Mouse (Mus musculus): Measurements from ENCODE around the gene Golph3. TPM values are rescaled to one million over a fixed set of nuclear protein-coding genes. Genes with fewer than 3 reads are reported as not detected.

The Golph3 gene
- total and polyA plus RNA-seq, 2 experiments from 2014 or later, result 55.3 to 135 TPM

GRCm38 (mm10) chr15:12319889-12320288 is 1.4 kb upstream of the Golph3 start:
- Histone ChIP-seq H3K4me1 (ENCODE audit: control insufficient read depth, insufficient read depth) (peaks cover 14% of the 10 kb centered on the region; the same call in 1 of the 2 replicates), H3K4me3 (ENCODE audit: low read depth, low read length) (no peak overlapping the region), H3K27me3 (ENCODE audit: control insufficient read depth, insufficient read depth, low read length) (no peaks in the 10 kb centered on the region), H3K36me3 (replicated peaks; ENCODE audit: control insufficient read depth, insufficient read depth, low read length) (no peaks in the 10 kb centered on the region), H3K27ac (ENCODE audit: low read depth) (no peak overlapping the region), H3K4me2 (ENCODE audit: low read depth, low read length) (peak overlapping the region; percentile 76; the same call in 1 of the 2 replicates), H3K9me3 (replicated peaks; ENCODE audit: control insufficient read depth, low read length) (no peaks in the 10 kb centered on the region), H3K9ac (replicated peaks; ENCODE audit: low read depth, low read length) (no peak overlapping the region)
- no peak for ATAC-seq (ENCODE audit: insufficient read depth, low read depth)
- DNase-seq (ENCODE audit: low spot score), result no peak
- WGBS, result 43% methylated on average over 5 of the region's 5 CpGs
- TF ChIP-seq CTCF (IDR thresholded peaks at IDR 0.05; ENCODE audit: low read depth), result no peak
- no peak for TF ChIP-seq EP300 (IDR thresholded peaks at IDR 0.05; ENCODE audit: low read depth)

GRCm38 (mm10) chr15:12320441-12321090 is 684 bp upstream of the Golph3 start:
- TF ChIP-seq EP300 (IDR thresholded peaks at IDR 0.05; ENCODE audit: low read depth), result no peak
- no peak for TF ChIP-seq CTCF (IDR thresholded peaks at IDR 0.05; ENCODE audit: low read depth)
- H3K27me3 ChIP-seq (ENCODE audit: control insufficient read depth, insufficient read depth, low read length), result no peaks in the 10 kb centered on the region
- 2% methylated on average over 22 of the region's 22 CpGs for WGBS

GRCm38 (mm10) chr15:12321788-12322621 is 755 bp downstream of the Golph3 start, which contains the start of gene 1810049J17Rik:
1810049J17Rik (minus strand) TSS chr15:12321899.
- Histone ChIP-seq H3K27me3 (ENCODE audit: control insufficient read depth, insufficient read depth, low read length) (no peaks in the 10 kb centered on the region), H3K27ac (ENCODE audit: low read depth) (peak within 1 kb of the TSS; percentile 94), H3K9me3 (replicated peaks; ENCODE audit: control insufficient read depth, low read length) (no peaks in the 10 kb centered on the region), H3K9ac (replicated peaks; ENCODE audit: low read depth, low read length) (peak within 1 kb of the TSS; percentile 97), H3K4me3 (ENCODE audit: low read depth, low read length) (peak within 1 kb of the TSS; percentile 90), H3K36me3 (replicated peaks; ENCODE audit: control insufficient read depth, insufficient read depth, low read length) (peaks cover 3% of the 10 kb centered on the region; the same call in 1 of the 2 replicates), H3K4me2 (ENCODE audit: low read depth, low read length) (peak within 1 kb of the TSS; percentile 76), H3K4me1 (ENCODE audit: control insufficient read depth, insufficient read depth) (peaks cover 22% of the 10 kb centered on the region; the same call in 1 of the 2 replicates)
- peak; percentile 47 for ATAC-seq (ENCODE audit: insufficient read depth, low read depth)
- WGBS, result under 1% methylated on average over 60 of the region's 70 CpGs
- TF ChIP-seq EP300 (IDR thresholded peaks at IDR 0.05; ENCODE audit: low read depth), result no peak
- no peak for TF ChIP-seq CTCF (IDR thresholded peaks at IDR 0.05; ENCODE audit: low read depth)
- no peak for DNase-seq (ENCODE audit: low spot score)

More at GRCm38 (mm10) chr15:12320441-12321090, 684 bp upstream of the Golph3 start:
- DNase-seq (ENCODE audit: low spot score) (peak; percentile 20), ATAC-seq (ENCODE audit: insufficient read depth, low read depth) (peak; percentile 33)
- H3K4me2 ChIP-seq (ENCODE audit: low read depth, low read length), result peak overlapping the region; percentile 76
- no peaks in the 10 kb centered on the region for H3K36me3 ChIP-seq (replicated peaks; ENCODE audit: control insufficient read depth, insufficient read depth, low read length)
- no peaks in the 10 kb centered on the region for H3K9me3 ChIP-seq (replicated peaks; ENCODE audit: control insufficient read depth, low read length)
- peak overlapping the region; percentile 90 for H3K4me3 ChIP-seq (ENCODE audit: low read depth, low read length)
- H3K9ac ChIP-seq (replicated peaks; ENCODE audit: low read depth, low read length), result peak overlapping the region; percentile 97
- peak overlapping the region; percentile 94 for H3K27ac ChIP-seq (ENCODE audit: low read depth)
- H3K4me1 ChIP-seq (ENCODE audit: control insufficient read depth, insufficient read depth), result peaks cover 18% of the 10 kb centered on the region; the same call in 1 of the 2 replicates

- Histone ChIP-seq H3K36me3 (replicated peaks; ENCODE audit: control insufficient read depth, insufficient read depth, low read length) (peaks cover 4% of the 10 kb centered on the region; the same call in 1 of the 2 replicates), H3K4me1 (ENCODE audit: control insufficient read depth, insufficient read depth) (peaks cover 22% of the 10 kb centered on the region; the same call in 1 of the 2 replicates), H3K9me3 (replicated peaks; ENCODE audit: control insufficient read depth, low read length) (no peaks in the 10 kb centered on the region), H3K9ac (replicated peaks; ENCODE audit: low read depth, low read length) (peak overlapping the region; percentile 97), H3K4me2 (ENCODE audit: low read depth, low read length) (peak overlapping the region; percentile 76), H3K4me3 (ENCODE audit: low read depth, low read length) (peak overlapping the region; percentile 90), H3K27me3 (ENCODE audit: control insufficient read depth, insufficient read depth, low read length) (no peaks in the 10 kb centered on the region), H3K27ac (ENCODE audit: low read depth) (peak overlapping the region; percentile 94)
- DNase-seq (ENCODE audit: low spot score) (no peak), ATAC-seq (ENCODE audit: insufficient read depth, low read depth) (no peak)
- TF ChIP-seq EP300 (IDR thresholded peaks at IDR 0.05; ENCODE audit: low read depth), result no peak
- TF ChIP-seq CTCF (IDR thresholded peaks at IDR 0.05; ENCODE audit: low read depth), result no peak
- 6% methylated on average over 9 of the region's 9 CpGs for WGBS
Measured at GRCm38 (mm10) chr15:12322676-12323402, 1.6 kb downstream of the Golph3 start.

GRCm38 (mm10) chr15:12324326-12324725 is 3.1 kb downstream of the Golph3 start:
- TF ChIP-seq CTCF (IDR thresholded peaks at IDR 0.05; ENCODE audit: low read depth) (no peak), EP300 (IDR thresholded peaks at IDR 0.05; ENCODE audit: low read depth) (no peak)
- Histone ChIP-seq H3K36me3 (replicated peaks; ENCODE audit: control insufficient read depth, insufficient read depth, low read length) (peaks cover 6% of the 10 kb centered on the region; the same call in 1 of the 2 replicates), H3K9ac (replicated peaks; ENCODE audit: low read depth, low read length) (no peak overlapping the region), H3K9me3 (replicated peaks; ENCODE audit: control insufficient read depth, low read length) (no peaks in the 10 kb centered on the region), H3K4me1 (ENCODE audit: control insufficient read depth, insufficient read depth) (peaks cover 22% of the 10 kb centered on the region; the same call in 1 of the 2 replicates), H3K4me3 (ENCODE audit: low read depth, low read length) (no peak overlapping the region), H3K27me3 (ENCODE audit: control insufficient read depth, insufficient read depth, low read length) (no peaks in the 10 kb centered on the region), H3K27ac (ENCODE audit: low read depth) (peak overlapping the region; percentile 35), H3K4me2 (ENCODE audit: low read depth, low read length) (peak overlapping the region; percentile 76; the same call in 1 of the 2 replicates)
- 82% methylated on average over 1 of the region's 1 CpGs for WGBS
- ATAC-seq (ENCODE audit: insufficient read depth, low read depth) (no peak), DNase-seq (ENCODE audit: low spot score) (no peak)

Data from heart, postnatal 0 days (tissue).